Comparison of ENCODE assay signal across 10 mouse cellular contexts in the genomic region with DNA sequence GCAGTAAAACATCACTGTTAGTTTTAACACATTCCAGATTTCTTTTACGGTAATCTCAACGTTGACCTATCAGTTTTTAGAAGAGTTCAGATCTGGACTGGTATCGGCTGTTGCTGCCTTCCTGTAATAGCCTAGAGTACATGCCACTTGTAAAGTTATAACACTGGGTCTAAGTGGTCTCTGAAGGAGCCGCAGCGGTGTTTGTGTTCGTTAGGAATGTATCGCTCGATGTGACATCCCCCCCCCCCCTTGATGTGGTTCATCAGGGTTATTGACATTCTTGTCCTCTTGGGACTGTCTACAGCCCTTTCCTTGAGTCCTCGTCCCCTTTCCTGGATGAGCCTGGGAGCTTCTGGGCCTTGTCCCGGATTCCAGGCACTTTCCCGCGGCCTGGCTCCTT. TPM values are rescaled to one million over a fixed set of nuclear protein-coding genes. Genes with fewer than 3 reads are reported as not detected.
DNase-seq lines count a peak whose midpoint lies in the region; ATAC-seq and TF ChIP-seq lines count a peak whose summit lies in the region.
"Had no signal": no experiment of that assay in that cellular context is flagged by ENCODE, and none has a peak within 500 bp of the region (broad histone marks: within the 10 kb centered on the region; RNA-seq: fewer than 3 reads in every experiment).

No protein-coding gene starts in this region.

- H3K9ac ChIP-seq in liver, embryonic 12.5 days: no peak overlapping the region

- peaks cover 57% of the 10 kb centered on the region for H3K4me1 ChIP-seq in heart, embryonic 10.5 days
- peaks cover 10% of the 10 kb centered on the region for H3K4me1 ChIP-seq in testis, adult 2 months (ENCODE audit: control insufficient read depth, insufficient read depth, low read length)
- peaks cover 26% of the 10 kb centered on the region for H3K4me1 ChIP-seq in liver, embryonic 12.5 days

- intact Hi-C loops in heart, postnatal 36 days (cut with DNase I): loop anchor here (10.0 kb wide), 1 partner anchor 384 kb away; a partner anchor contains a TSS

- H3K36me3 ChIP-seq in heart, embryonic 10.5 days: no peaks in the 10 kb centered on the region
- no peaks in the 10 kb centered on the region for H3K36me3 ChIP-seq in testis, adult 2 months (ENCODE audit: control insufficient read depth, insufficient read depth, low read length)
- H3K36me3 ChIP-seq in liver, embryonic 12.5 days: no peaks in the 10 kb centered on the region

- DNase-seq in heart, embryonic 10.5 days (ENCODE audit: low spot score): no peak
- no peak for DNase-seq in heart, postnatal 36 days
- no peak for DNase-seq in testis, postnatal 14 days (ENCODE audit: low spot score)
- no peak for DNase-seq in cerebellum, adult 11 months
- no peak for DNase-seq in urinary bladder, postnatal 25 days (ENCODE audit: low spot score)
- DNase-seq: thymus, adult 18-20 months had no signal

- H3K4me2 ChIP-seq in liver, embryonic 12.5 days: peak overlapping the region; percentile 89; the same call in 1 of the 2 replicates

- no peak for TF ChIP-seq CTCF in testis, adult 2 months (IDR thresholded peaks at IDR 0.05; ENCODE audit: control insufficient read depth, insufficient read depth, insufficient replicate concordance, low read depth, low read length)

- no peak for ATAC-seq in liver, embryonic 12.5 days
- no peak for ATAC-seq in erythroblast, adult 5-6 weeks (replicated peaks; ENCODE audit: low FRiP score, poor library complexity, severe bottlenecking)

- no peak for TF ChIP-seq POLR2A in testis, adult 2 months (IDR thresholded peaks at IDR 0.05; ENCODE audit: control insufficient read depth, low read depth, low read length)

- H3K27ac ChIP-seq in heart, embryonic 10.5 days: no peak overlapping the region
- H3K27ac ChIP-seq in testis, adult 2 months (ENCODE audit: control insufficient read depth, insufficient read depth, low read depth, low read length): no peak overlapping the region
- no peak overlapping the region for H3K27ac ChIP-seq in liver, embryonic 12.5 days

- peak overlapping the region; percentile 84 for H3K4me3 ChIP-seq in heart, embryonic 10.5 days
- peak overlapping the region; percentile 40 for H3K4me3 ChIP-seq in testis, adult 2 months (ENCODE audit: control insufficient read depth, low read depth, low read length)
- H3K4me3 ChIP-seq in liver, embryonic 12.5 days: 0 out of 2 replicates have a peak overlapping the region, but pooled peaks have one; percentile 66

- H3K27me3 ChIP-seq in heart, embryonic 10.5 days (ENCODE audit: insufficient read depth, poor library complexity, severe bottlenecking): peaks cover 11% of the 10 kb centered on the region
- H3K27me3 ChIP-seq in testis, adult 2 months (ENCODE audit: control insufficient read depth, insufficient read depth, low read length): no peaks in the 10 kb centered on the region; the same call in 1 of the 2 replicates
- H3K27me3 ChIP-seq in liver, embryonic 12.5 days (replicated peaks): peaks cover 85% of the 10 kb centered on the region

- no peaks in the 10 kb centered on the region for H3K9me3 ChIP-seq in heart, embryonic 10.5 days
- H3K9me3 ChIP-seq in liver, embryonic 12.5 days (replicated peaks): no peaks in the 10 kb centered on the region

- WGBS in heart, embryonic 10.5 days: 11% methylated on average over 12 of the region's 12 CpGs
- 16% methylated on average over 12 of the region's 12 CpGs for whole genome bisulfite sequencing in liver, embryonic 12.5 days (ENCODE audit: insufficient replicate concordance)

RNA-seq across cellular contexts. Expression of a gene that starts 1.7 kb away (rescaled TPM):
- 2.6 and 3.0 TPM in 2 replicates for polyA plus RNA-seq in heart, embryonic 10.5 days (2016; fragmentation: Nextera tagmentation; extraction: Ambion mirVana)
- total RNA-seq in heart, postnatal 36 days (2021): 1 to 10 TPM; 4.8 to 5.1 TPM
- polyA plus RNA-seq in testis, adult 2 months (2012; rRNA removed): 5.4 and 6.4 TPM in 2 replicates
- polyA plus RNA-seq in liver, embryonic 12.5 days (2016; fragmentation: Nextera tagmentation; extraction: Ambion mirVana): 0.27 and 0.32 TPM in 2 replicates
- not detected in 2 replicates for total RNA-seq in erythroblast, adult 5-6 weeks (2015; ENCODE audit: low replicate concordance)
- total RNA-seq in erythroblast, adult 5-6 weeks (2017; ENCODE audit: low replicate concordance): not detected in 2 replicates

RNA-seq across cellular contexts. Expression of a gene that starts 46.2 kb away (rescaled TPM):
- polyA plus RNA-seq in heart, embryonic 10.5 days (2016; fragmentation: Nextera tagmentation; extraction: Ambion mirVana): 1.5 and 1.9 TPM in 2 replicates
- total RNA-seq in heart, postnatal 36 days (2021): not detected
- not detected in 2 replicates for polyA plus RNA-seq in testis, adult 2 months (2012; rRNA removed)
- polyA plus RNA-seq in liver, embryonic 12.5 days (2016; fragmentation: Nextera tagmentation; extraction: Ambion mirVana): 16.0 and 16.8 TPM in 2 replicates
- total RNA-seq in erythroblast, adult 5-6 weeks (2015; ENCODE audit: low replicate concordance): not detected in 2 replicates
- not detected in 2 replicates for total RNA-seq in erythroblast, adult 5-6 weeks (2017; ENCODE audit: low replicate concordance)
- total RNA-seq: layer of hippocampus, postnatal 14 days had no signal
